Mouse (Mus musculus): ENCODE data around the gene Eef1e1.

DNA sequence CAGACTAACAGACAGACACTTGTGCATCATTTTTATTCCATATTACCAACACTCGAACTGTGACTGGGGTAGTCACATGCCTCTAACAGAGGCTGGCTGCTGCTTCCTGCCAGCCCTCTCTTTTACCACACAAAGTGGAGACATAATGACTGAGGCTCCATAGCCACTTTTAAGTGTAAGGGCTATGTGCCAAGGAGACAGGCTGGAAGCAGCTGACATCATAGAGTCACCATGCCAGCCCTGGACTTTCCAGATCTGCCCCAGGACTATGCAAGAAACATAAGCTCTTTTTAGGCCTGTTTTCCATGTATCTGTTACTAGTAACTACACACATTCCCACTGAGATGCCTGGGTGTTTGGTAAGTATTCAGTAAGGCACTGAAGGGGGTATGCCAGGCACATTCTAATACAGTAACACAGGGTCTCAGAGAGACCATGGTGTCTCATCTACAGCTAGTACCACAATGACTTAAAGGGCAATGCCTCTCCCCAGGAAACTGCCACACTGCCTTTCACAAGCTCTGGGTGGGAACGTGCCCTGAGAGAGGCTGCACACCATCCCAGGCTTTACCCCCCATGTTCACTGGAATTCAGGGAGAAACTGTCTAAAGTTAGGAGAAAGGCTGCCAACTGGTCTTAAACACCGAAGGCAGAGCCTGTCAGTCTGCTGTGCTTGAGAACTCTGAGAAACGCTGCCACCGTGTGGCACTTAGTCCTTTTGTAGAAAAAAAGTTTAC is 33.2 kb downstream of the Eef1e1 start:
- peak; percentile 64 for TF ChIP-seq CTCF (IDR thresholded peaks at IDR 0.05)
- TF ChIP-seq EP300 (IDR thresholded peaks at IDR 0.05), result no peak

Data from lung, postnatal 0 days (tissue).